Mouse (Mus musculus) cortical plate, adult 2 months (tissue): ENCODE measurements around the gene Ncapg2.

ENCODE experiments used
- CTCF ChIP-seq: fragments of 200-500 bp; IDR thresholded peaks from 2 replicates; pipeline ENCODE4 v1.5.1; 2011; ENCODE audit warnings: mild to moderate bottlenecking, control low read depth, low read length; ENCODE audit not compliant: insufficient read depth; ENCODE audit errors: extremely low read depth
- POLR2A ChIP-seq: fragments of 200-500 bp; IDR thresholded peaks from 2 replicates; pipeline ENCODE4 v1.6.1; 2011; ENCODE audit warnings: mild to moderate bottlenecking, low read length, control low read depth; ENCODE audit not compliant: insufficient read depth; ENCODE audit errors: extremely low read depth

- no peak for TF ChIP-seq CTCF
- no peak for TF ChIP-seq POLR2A
Measured at GRCm38 (mm10) chr12:116362091-116362490, 43.1 kb upstream of the Ncapg2 start.
